Mouse (Mus musculus) heart, postnatal 14 days (tissue): Measurements from ENCODE around the gene Slc35b2. TPM values are rescaled to one million over a fixed set of nuclear protein-coding genes. Genes with fewer than 3 reads are reported as not detected.

Experiments
- total RNA-seq, 2 experiments: library from RNA; stranded (reverse); gene quantifications; 2 replicates each; pipeline ENCODE4 v1.2.3; 2021

The Slc35b2 gene
- total RNA-seq, 2 experiments from 2014 or later: 28.8 to 29.9 TPM

Other genes with a start within 250 kb of the Slc35b2 start
- gene Cdc5l, start 130.1 kb upstream of the Slc35b2 start, total RNA-seq: 10 to 100 TPM; 38.0 to 43.4 TPM
- gene Spats1, start 88.5 kb upstream of the Slc35b2 start, total RNA-seq: under 1 TPM; 0.39 to 0.50 TPM
- 10 to 100 TPM; 19.0 to 19.1 TPM for gene Aars2, start 57.0 kb upstream of the Slc35b2 start, total RNA-seq
- under 1 TPM in 1 of 2 experiments, not detected in 1; 0.12 TPM for gene Tcte1, start 40.4 kb upstream of the Slc35b2 start, total RNA-seq
- under 1 TPM; 0.07 to 0.49 TPM for gene Tmem151b, start 14.2 kb upstream of the Slc35b2 start, total RNA-seq
- 1 to 10 TPM; 1.5 to 2.1 TPM for gene Nfkbie, start 8.2 kb upstream of the Slc35b2 start, total RNA-seq
- 100 to 1,000 TPM; 897 to 986 TPM for gene Hsp90ab1, start 9.4 kb downstream of the Slc35b2 start, total RNA-seq
- 10 to 100 TPM; 75.0 to 80.7 TPM for gene Slc29a1, start 35.7 kb downstream of the Slc35b2 start, total RNA-seq
- gene Mymx, start 38.2 kb downstream of the Slc35b2 start, total RNA-seq: not detected
- gene Capn11, start 95.5 kb downstream of the Slc35b2 start, total RNA-seq: under 1 TPM; 0.81 to 0.98 TPM
- 100 to 1,000 TPM; 116 to 123 TPM for gene Mrpl14, start 122.4 kb downstream of the Slc35b2 start, total RNA-seq
- 10 to 100 TPM; 78.4 to 81.2 TPM for gene Tmem63b, start 123.0 kb downstream of the Slc35b2 start, total RNA-seq
- gene 1600014C23Rik, start 170.0 kb downstream of the Slc35b2 start, total RNA-seq: under 1 TPM in 1 of 2 experiments, not detected in 1; 0.60 TPM